ENCODE assay signal across 16 mouse cellular contexts in genomic region chr11:87259792-87260191, GRCm38 (mm10).
A peak's percentile ranks its signal among the peaks of the same experiment; 100 is the strongest.
DNase-seq lines count a peak whose midpoint lies in the region; ATAC-seq and TF ChIP-seq lines count a peak whose summit lies in the region.
"Had no signal": no experiment of that assay in that cellular context is flagged by ENCODE, and none has a peak within 500 bp of the region (broad histone marks: within the 10 kb centered on the region; RNA-seq: fewer than 3 reads in every experiment).

No protein-coding gene starts in this region.

- no peak overlapping the region for H3K4me3 ChIP-seq in heart, embryonic 14.5 days (ENCODE audit: control insufficient read depth in 1 of 2, insufficient read depth in 1 of 2, low read depth in 1 of 2, low read length in 2 of 2)
- H3K4me3 ChIP-seq in liver, embryonic 14.5 days (ENCODE audit: insufficient read depth in 1 of 2, low read depth in 2 of 2, low read length in 2 of 2): peak overlapping the region in 1 of 2 experiments; percentile 5; a peak in 1 of 4 replicates
- no peak overlapping the region for H3K4me3 ChIP-seq in olfactory bulb, adult 2 months (ENCODE audit: insufficient read depth, low read depth, low read length)
- H3K4me3 ChIP-seq: erythroblast, embryonic 14.5 days; forebrain, embryonic 15.5 days had no signal

- H3K4me1 ChIP-seq in heart, embryonic 14.5 days (ENCODE audit: control insufficient read depth in 2 of 2, insufficient read depth in 2 of 2, low read length in 2 of 2): peaks cover 0 to 12% of the 10 kb centered on the region in 2 experiments; a peak in 1 of 4 replicates
- H3K4me1 ChIP-seq in liver, embryonic 14.5 days (replicated peaks; ENCODE audit: control insufficient read depth in 2 of 2, insufficient read depth in 2 of 2, low read length in 1 of 2): peaks cover 0 to 8% of the 10 kb centered on the region in 2 experiments; a peak in 3 of 4 replicates
- H3K4me1 ChIP-seq in olfactory bulb, adult 2 months (ENCODE audit: control insufficient read depth, insufficient read depth, low read length): peaks cover 48% of the 10 kb centered on the region

- intact Hi-C loops in heart, postnatal 36 days (cut with DNase I): no loop called here

- peak overlapping the region; percentile 39 for H3K4me2 ChIP-seq in heart, embryonic 14.5 days (ENCODE audit: low read length)
- peak overlapping the region; percentile 29 for H3K4me2 ChIP-seq in liver, embryonic 14.5 days (ENCODE audit: low read depth)
- H3K4me2 ChIP-seq: forebrain, embryonic 15.5 days; hindbrain, embryonic 14.5 days; lung, embryonic 14.5 days had no signal

- no peak for DNase-seq in heart, postnatal 36 days
- peak; percentile 12 for DNase-seq in thymus, postnatal 25 days
- DNase-seq in thymus, postnatal 10 days (ENCODE audit: low spot score in 2 of 2): no peak
- no peak for DNase-seq in liver, embryonic 14.5 days (ENCODE audit: low read depth in 3 of 3, low spot score in 3 of 3)
- DNase-seq in embryo, embryonic 9.5 days (ENCODE audit: extremely low spot score): no peak
- no peak for DNase-seq in testis, postnatal 14 days (ENCODE audit: low spot score)
- DNase-seq: cerebellum, postnatal 25 days; lung, embryonic 14.5 days; spleen, adult 18-20 months had no signal

- ATAC-seq in heart, embryonic 14.5 days (ENCODE audit: insufficient number of reproducible peaks, insufficient read depth, low FRiP score, low read depth): no peak
- ATAC-seq in liver, embryonic 14.5 days (ENCODE audit: insufficient read depth): no peak
- ATAC-seq: forebrain, embryonic 15.5 days; intestine, embryonic 16.5 days had no signal

- no peak for TF ChIP-seq EP300 in liver, embryonic 14.5 days (IDR thresholded peaks at IDR 0.05; ENCODE audit: low read depth)

- no peak for TF ChIP-seq CTCF in liver, embryonic 14.5 days (IDR thresholded peaks at IDR 0.05; ENCODE audit: low read depth)
- TF ChIP-seq CTCF in olfactory bulb, adult 2 months (IDR thresholded peaks at IDR 0.05; ENCODE audit: insufficient read depth, low read depth, low read length): no peak

- H3K36me3 ChIP-seq in heart, embryonic 14.5 days (ENCODE audit: control insufficient read depth, insufficient read depth, low read length): no peaks in the 10 kb centered on the region
- H3K36me3 ChIP-seq in liver, embryonic 14.5 days (replicated peaks; ENCODE audit: control insufficient read depth, insufficient read depth, low read depth): no peaks in the 10 kb centered on the region
- H3K36me3 ChIP-seq: forebrain, embryonic 15.5 days had no signal

- 47% methylated on average over 10 of the region's 10 CpGs for WGBS in heart, embryonic 14.5 days
- WGBS in liver, embryonic 14.5 days (ENCODE audit: insufficient replicate concordance): 15% methylated on average over 10 of the region's 10 CpGs
- 47% methylated on average over 10 of the region's 10 CpGs for WGBS in olfactory bulb, adult 2 months

- no peaks in the 10 kb centered on the region for H3K27me3 ChIP-seq in heart, embryonic 14.5 days (ENCODE audit: control insufficient read depth, insufficient read depth, low read length)
- H3K27me3 ChIP-seq in liver, embryonic 14.5 days (ENCODE audit: control insufficient read depth, insufficient read depth, low read length): no peaks in the 10 kb centered on the region
- H3K27me3 ChIP-seq: forebrain, embryonic 15.5 days had no signal

- peak overlapping the region; percentile 18 to 55; a peak in 3 of 4 replicates for H3K27ac ChIP-seq in heart, embryonic 14.5 days (replicated peaks in 1 of 2; ENCODE audit: control insufficient read depth in 1 of 2, insufficient read depth in 1 of 2, low read depth in 2 of 2, low read length in 2 of 2)
- no peak overlapping the region for H3K27ac ChIP-seq in liver, embryonic 14.5 days
- H3K27ac ChIP-seq in olfactory bulb, adult 2 months (ENCODE audit: insufficient read depth, low read depth, low read length): peak overlapping the region; percentile 99
- H3K27ac ChIP-seq: forebrain, embryonic 15.5 days; hindbrain, embryonic 14.5 days; kidney, postnatal 0 days had no signal

- no peak for TF ChIP-seq POLR2A in olfactory bulb, adult 2 months (IDR thresholded peaks at IDR 0.05; ENCODE audit: insufficient read depth, low read depth, low read length)

- H3K9ac ChIP-seq in heart, embryonic 14.5 days (ENCODE audit: low read length): no peak overlapping the region
- no peak overlapping the region for H3K9ac ChIP-seq in liver, embryonic 14.5 days (replicated peaks)
- H3K9ac ChIP-seq: forebrain, embryonic 15.5 days; hindbrain, embryonic 14.5 days; lung, embryonic 14.5 days had no signal

- no peaks in the 10 kb centered on the region for H3K9me3 ChIP-seq in heart, embryonic 14.5 days (ENCODE audit: control insufficient read depth, low read length)
- H3K9me3 ChIP-seq in liver, embryonic 14.5 days (ENCODE audit: control insufficient read depth, low read length): no peaks in the 10 kb centered on the region
- H3K9me3 ChIP-seq: forebrain, embryonic 15.5 days had no signal
